Mouse (Mus musculus) kidney, embryonic 15.5 days (tissue): ENCODE data around the gene Mas1. TPM values are rescaled to one million over a fixed set of nuclear protein-coding genes. Genes with fewer than 3 reads are reported as not detected.

ENCODE experiments used
- ATAC-seq: fragments of 200-750 bp; cut with Nextera tagmentation; replicated peaks from 2 replicates; pipeline ENCODE4 v1.8.0; 2017; ENCODE audit warnings: moderate TSS enrichment; ENCODE audit not compliant: low FRiP score
- H3K27ac ChIP-seq: fragments of 300-500 bp; sonication (generic); 2 replicates; pipeline ENCODE4 v1.5.1; 2015; ENCODE audit warnings: mild to moderate bottlenecking, inconsistent platforms
- H3K27me3 ChIP-seq: fragments of 300-500 bp; sonication (generic); 2 replicates; pipeline ENCODE4 v1.6.1; 2015; ENCODE audit warnings: inconsistent platforms
- H3K36me3 ChIP-seq: fragments of 300-500 bp; sonication (generic); 2 replicates; pipeline ENCODE4 v1.6.1; 2015; ENCODE audit warnings: inconsistent platforms
- H3K4me1 ChIP-seq: fragments of 300-500 bp; sonication (generic); 2 replicates; pipeline ENCODE4 v1.6.1; 2015; ENCODE audit warnings: inconsistent platforms
- H3K4me2 ChIP-seq: fragments of 300-500 bp; sonication (generic); 2 replicates; pipeline ENCODE4 v1.6.1; 2015; ENCODE audit warnings: moderate library complexity, mild to moderate bottlenecking, inconsistent platforms
- H3K4me3 ChIP-seq: fragments of 300-500 bp; sonication (generic); replicated peaks from 2 replicates; pipeline ENCODE4 v1.5.1; 2015; ENCODE audit warnings: mild to moderate bottlenecking, inconsistent platforms
- H3K9ac ChIP-seq: fragments of 300-500 bp; sonication (generic); 2 replicates; pipeline ENCODE4 v1.6.1; 2015; ENCODE audit warnings: mild to moderate bottlenecking, inconsistent platforms
- H3K9me3 ChIP-seq: fragments of 300-500 bp; sonication (generic); replicated peaks from 2 replicates; pipeline ENCODE4 v1.6.1; 2016; ENCODE audit warnings: inconsistent platforms
- WGBS: fragments of 180-500 bp; shearing (Covaris S2); methylation state at CpG from one replicate; pipeline ENCODE4 v1.1.7; 2015; ENCODE audit warnings: mixed read lengths; 5-methylcytosine and 5-hydroxymethylcytosine counted together
- polyA plus RNA-seq: library from polyadenylated mRNA; unstranded; fragments of >200 nt; fragmentation: Nextera tagmentation; extraction: Ambion mirVana; gene quantifications from 2 replicates; pipeline ENCODE4 v1.2.1, GENCODE M21; 2015

Mas1 gene
- polyA plus RNA-seq, 1 experiment from 2014 or later = 0.77 TPM

DNA sequence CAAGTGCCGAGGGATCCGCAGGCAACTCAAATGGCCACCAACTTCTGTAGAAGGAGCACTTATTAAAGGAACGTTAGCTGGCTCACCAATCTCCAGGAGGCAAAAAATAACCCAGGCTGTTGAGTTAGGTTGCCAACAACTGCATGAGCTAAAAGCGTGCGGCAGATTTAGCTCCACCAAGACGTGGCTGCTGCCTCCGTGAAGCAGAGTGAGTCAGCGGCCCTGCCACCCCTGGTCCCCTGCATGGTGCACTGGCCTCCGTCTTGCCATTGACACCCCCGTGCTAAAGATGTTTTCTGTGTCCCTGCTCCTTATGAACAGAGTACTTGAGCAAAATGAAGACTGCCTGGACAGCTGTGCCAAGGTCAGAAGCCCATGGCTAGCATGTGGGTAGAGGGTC, 1.1 kb downstream of the Mas1 start:
- ATAC-seq = no peak
- no peak overlapping the region for H3K4me2 ChIP-seq
- no peaks in the 10 kb centered on the region for H3K9me3 ChIP-seq
- 0 out of 2 replicates have a peak, but pooled peaks cover 3% of the 10 kb centered on the region for H3K27me3 ChIP-seq
- H3K27ac ChIP-seq = no peak overlapping the region
- no peaks in the 10 kb centered on the region for H3K36me3 ChIP-seq
- H3K9ac ChIP-seq = no peak overlapping the region
- H3K4me1 ChIP-seq = no peaks in the 10 kb centered on the region
- no peak overlapping the region for H3K4me3 ChIP-seq
- 84% methylated on average over 10 of the region's 10 CpGs for WGBS

DNA sequence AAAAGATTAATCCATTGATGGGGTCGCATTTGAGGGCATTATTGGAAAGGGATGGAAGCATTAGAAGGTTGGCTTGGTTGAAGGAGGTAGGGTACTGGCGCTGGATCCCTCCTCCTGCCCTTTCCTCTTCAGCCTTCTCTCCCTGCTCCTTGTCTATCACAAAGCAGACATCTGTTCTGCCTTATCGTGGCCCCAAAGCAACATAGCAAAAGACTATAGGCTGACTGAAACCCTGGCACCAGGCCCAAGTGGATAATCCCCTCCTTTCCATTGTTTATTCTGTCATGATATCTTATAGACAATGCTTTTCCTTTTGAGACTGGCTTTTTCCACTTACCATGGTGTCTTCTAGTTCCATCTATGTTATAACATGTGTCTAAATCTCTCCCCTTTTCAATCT, 2.5 kb downstream of the Mas1 start:
- Histone ChIP-seq H3K4me2 (no peak overlapping the region), H3K27ac (no peak overlapping the region), H3K36me3 (no peaks in the 10 kb centered on the region), H3K4me1 (no peaks in the 10 kb centered on the region), H3K27me3 (no peaks in the 10 kb centered on the region), H3K9ac (no peak overlapping the region), H3K4me3 (no peak overlapping the region), H3K9me3 (no peaks in the 10 kb centered on the region)
- 82% methylated on average over 3 of the region's 3 CpGs for WGBS
- no peak for ATAC-seq

DNA sequence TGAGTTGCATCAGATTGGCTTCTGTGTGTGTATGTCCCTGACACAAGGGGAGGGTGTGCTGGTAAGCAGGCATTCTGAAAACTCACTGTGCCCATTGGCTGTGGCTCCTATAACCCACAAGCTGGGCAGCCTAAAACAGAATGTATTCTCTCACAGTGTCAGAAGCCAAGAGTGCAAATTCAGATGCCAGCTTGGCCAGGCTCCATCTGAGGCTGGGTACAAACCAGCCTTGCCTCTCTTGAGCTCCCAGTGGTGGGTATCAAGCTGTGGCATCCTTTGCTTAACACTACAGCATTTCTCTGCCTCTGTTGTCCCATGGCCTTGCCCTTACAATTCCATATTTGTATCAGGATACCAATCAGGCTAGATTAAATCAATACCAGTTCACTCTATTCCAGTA, 3.8 kb downstream of the Mas1 start:
- no peak for ATAC-seq
- Histone ChIP-seq H3K4me2 (no peak overlapping the region), H3K9ac (no peak overlapping the region), H3K9me3 (no peaks in the 10 kb centered on the region), H3K27me3 (no peaks in the 10 kb centered on the region), H3K27ac (no peak overlapping the region), H3K4me1 (no peaks in the 10 kb centered on the region), H3K36me3 (no peaks in the 10 kb centered on the region), H3K4me3 (no peak overlapping the region)

DNA sequence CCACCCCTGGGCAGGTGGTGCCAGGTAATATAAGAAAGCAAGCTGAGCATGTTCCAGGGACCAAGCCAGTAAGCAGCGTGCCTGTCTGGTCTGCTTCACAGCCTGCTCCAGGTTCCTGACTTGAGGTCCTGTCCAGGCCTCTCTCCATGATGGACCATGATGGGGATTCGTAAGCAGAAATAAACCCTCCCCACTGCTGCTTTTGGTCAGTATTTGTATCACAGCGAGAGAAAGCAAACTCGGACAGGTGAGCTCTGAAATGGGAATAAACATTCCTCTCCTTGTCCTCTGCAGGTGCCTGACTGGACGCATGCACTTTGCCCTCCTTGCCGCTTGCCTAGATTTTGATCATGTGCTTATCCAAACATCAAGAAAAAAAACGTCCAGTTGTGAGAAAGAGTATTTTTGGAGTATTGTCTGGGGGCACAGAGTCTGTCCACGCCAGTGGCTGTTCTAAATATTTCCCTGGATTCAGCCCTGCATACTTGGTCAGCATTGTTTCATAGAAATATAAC, 8.9 kb downstream of the Mas1 start:
- WGBS = 76% methylated on average over 8 of the region's 8 CpGs
- Histone ChIP-seq H3K36me3 (no peaks in the 10 kb centered on the region), H3K4me2 (no peak overlapping the region), H3K4me3 (no peak overlapping the region), H3K9ac (no peak overlapping the region), H3K27ac (no peak overlapping the region), H3K9me3 (no peaks in the 10 kb centered on the region), H3K4me1 (0 out of 2 replicates have a peak, but pooled peaks cover 4% of the 10 kb centered on the region), H3K27me3 (no peaks in the 10 kb centered on the region)
- no peak for ATAC-seq

DNA sequence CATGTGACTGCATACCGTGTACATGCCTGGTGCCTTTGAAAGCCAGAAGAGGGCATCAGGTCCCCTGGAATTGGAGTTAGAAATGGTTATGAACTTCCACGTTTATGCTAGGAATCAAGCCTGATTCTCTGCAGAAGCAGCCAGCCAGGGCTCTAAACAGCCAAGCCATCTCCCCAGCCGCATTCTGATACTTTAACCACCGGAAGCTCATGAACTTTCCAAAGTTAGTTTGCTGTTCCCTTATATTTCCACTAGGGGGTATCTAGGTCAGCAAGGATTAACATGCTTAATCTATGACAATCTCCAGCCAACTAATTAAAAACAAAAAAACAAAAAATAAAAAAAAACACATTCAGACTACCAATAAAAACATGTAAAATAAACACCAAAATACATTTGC, 9.9 kb downstream of the Mas1 start:
- Histone ChIP-seq H3K27ac (no peak overlapping the region), H3K36me3 (no peaks in the 10 kb centered on the region), H3K9ac (no peak overlapping the region), H3K4me2 (no peak overlapping the region), H3K4me1 (0 out of 2 replicates have a peak, but pooled peaks cover 4% of the 10 kb centered on the region), H3K9me3 (no peaks in the 10 kb centered on the region), H3K27me3 (no peaks in the 10 kb centered on the region), H3K4me3 (no peak overlapping the region)
- 43% methylated on average over 4 of the region's 4 CpGs for WGBS
- no peak for ATAC-seq

GRCm38 (mm10) chr17:12857395-12857794, 10.5 kb downstream of the Mas1 start:
- Histone ChIP-seq H3K36me3 (no peaks in the 10 kb centered on the region), H3K4me1 (0 out of 2 replicates have a peak, but pooled peaks cover 4% of the 10 kb centered on the region), H3K4me3 (no peak overlapping the region), H3K9ac (no peak overlapping the region), H3K27me3 (no peaks in the 10 kb centered on the region), H3K27ac (no peak overlapping the region), H3K4me2 (no peak overlapping the region), H3K9me3 (no peaks in the 10 kb centered on the region)
- ATAC-seq = no peak
- 39% methylated on average over 3 of the region's 3 CpGs for WGBS

GRCm38 (mm10) chr17:12854386-12854785, 13.6 kb downstream of the Mas1 start:
- no peaks in the 10 kb centered on the region for H3K36me3 ChIP-seq
- H3K27me3 ChIP-seq = no peaks in the 10 kb centered on the region
- no peaks in the 10 kb centered on the region for H3K9me3 ChIP-seq
- no peak overlapping the region for H3K4me3 ChIP-seq
- 94% methylated on average over 11 of the region's 11 CpGs for WGBS
- H3K9ac ChIP-seq = no peak overlapping the region
- H3K4me2 ChIP-seq = no peak overlapping the region
- no peak overlapping the region for H3K27ac ChIP-seq
- ATAC-seq = no peak
- 0 out of 2 replicates have a peak, but pooled peaks cover 4% of the 10 kb centered on the region for H3K4me1 ChIP-seq

- no peak for ATAC-seq
- H3K4me2 ChIP-seq = no peak overlapping the region
- 82% methylated on average over 2 of the region's 2 CpGs for WGBS
- 0 out of 2 replicates have a peak, but pooled peaks cover 4% of the 10 kb centered on the region for H3K4me1 ChIP-seq
- no peaks in the 10 kb centered on the region for H3K27me3 ChIP-seq
- no peak overlapping the region for H3K4me3 ChIP-seq
- no peak overlapping the region for H3K9ac ChIP-seq
- H3K27ac ChIP-seq = no peak overlapping the region
- H3K36me3 ChIP-seq = no peaks in the 10 kb centered on the region
- H3K9me3 ChIP-seq = no peaks in the 10 kb centered on the region
These were observed 14.1 kb downstream of the Mas1 start for GRCm38 (mm10) chr17:12853821-12854220.

DNA sequence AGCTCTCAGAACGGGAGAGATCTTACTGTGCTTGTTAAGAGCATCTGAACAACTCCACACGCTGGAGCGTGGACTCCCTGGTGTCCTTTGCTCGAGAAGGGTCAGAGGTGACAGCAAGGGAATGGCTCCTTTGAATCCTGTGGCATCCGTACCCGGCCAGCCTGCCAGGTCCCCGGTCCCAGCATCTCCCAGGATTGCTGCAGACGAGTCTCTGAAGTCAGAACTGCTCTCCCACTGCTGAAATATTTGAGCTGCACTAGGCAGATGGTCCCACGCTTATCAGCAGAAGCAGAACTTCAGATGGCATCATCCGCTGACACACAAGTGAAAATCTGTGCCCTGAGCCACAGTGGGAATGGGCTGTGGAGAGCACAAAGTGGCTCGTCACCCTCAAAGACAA, 16.3 kb downstream of the Mas1 start:
- no peaks in the 10 kb centered on the region for H3K36me3 ChIP-seq
- no peak overlapping the region for H3K9ac ChIP-seq
- H3K4me1 ChIP-seq = 0 out of 2 replicates have a peak, but pooled peaks cover 2% of the 10 kb centered on the region
- no peak overlapping the region for H3K4me3 ChIP-seq
- no peak overlapping the region for H3K4me2 ChIP-seq
- WGBS = 75% methylated on average over 11 of the region's 11 CpGs
- H3K9me3 ChIP-seq = no peaks in the 10 kb centered on the region
- no peaks in the 10 kb centered on the region for H3K27me3 ChIP-seq
- ATAC-seq = no peak
- H3K27ac ChIP-seq = no peak overlapping the region

DNA sequence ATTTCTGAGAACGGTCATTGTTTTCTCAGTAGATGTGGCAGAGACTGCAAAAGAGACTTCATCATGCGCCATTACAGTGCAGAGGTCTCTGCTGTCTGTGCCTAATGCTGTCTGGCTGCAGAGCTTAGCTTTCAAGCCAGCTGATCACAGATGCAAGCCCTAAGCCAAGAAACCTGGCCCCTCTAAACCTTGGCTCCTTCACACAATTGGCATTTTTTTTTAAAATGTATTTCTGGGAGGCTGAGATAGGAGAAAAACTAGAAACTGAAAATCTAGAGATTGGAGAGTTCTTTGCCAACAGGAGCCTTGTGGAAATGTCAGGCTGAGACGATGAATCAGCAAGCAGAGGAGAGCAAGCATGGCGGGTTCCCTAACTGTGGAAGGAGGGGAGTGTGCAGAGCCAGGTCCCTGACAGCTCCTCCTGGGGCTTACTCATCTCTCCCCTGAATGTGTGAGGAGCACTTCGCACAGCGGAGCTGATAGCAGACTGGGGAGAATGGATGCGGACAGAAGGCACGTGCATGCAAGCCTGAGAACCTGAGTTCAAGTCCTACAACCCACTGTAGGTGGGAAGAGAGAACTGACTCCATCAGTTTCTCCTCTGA, 18.1 kb downstream of the Mas1 start:
- no peaks in the 10 kb centered on the region for H3K27me3 ChIP-seq
- no peak for ATAC-seq
- H3K4me1 ChIP-seq = peaks cover 11% of the 10 kb centered on the region
- no peak overlapping the region for H3K9ac ChIP-seq
- H3K4me2 ChIP-seq = no peak overlapping the region
- no peak overlapping the region for H3K4me3 ChIP-seq
- H3K27ac ChIP-seq = no peak overlapping the region
- H3K36me3 ChIP-seq = no peaks in the 10 kb centered on the region
- 91% methylated on average over 8 of the region's 8 CpGs for WGBS
- H3K9me3 ChIP-seq = no peaks in the 10 kb centered on the region

DNA sequence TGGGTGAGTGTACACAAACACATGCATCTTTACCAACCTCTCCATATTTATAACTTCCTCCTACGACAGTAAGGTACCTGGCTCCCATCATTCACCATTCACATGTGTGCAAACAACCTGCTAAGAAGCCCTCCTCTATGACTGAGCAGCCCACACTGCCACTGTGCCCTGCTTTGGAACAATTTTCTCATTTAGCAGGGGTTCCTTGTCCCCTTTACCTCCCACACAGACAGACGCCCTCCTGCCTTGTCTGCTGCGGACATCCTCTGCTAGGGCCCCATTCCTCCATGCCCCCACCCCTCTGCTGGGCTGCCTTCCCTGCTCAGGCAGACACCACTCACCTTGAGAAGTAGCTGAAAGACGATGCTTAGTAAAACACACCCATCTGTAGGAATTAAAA, 20.2 kb downstream of the Mas1 start:
- Histone ChIP-seq H3K9ac (no peak overlapping the region), H3K4me2 (no peak overlapping the region), H3K4me3 (no peak overlapping the region), H3K27me3 (no peaks in the 10 kb centered on the region), H3K4me1 (peaks cover 16% of the 10 kb centered on the region), H3K27ac (no peak overlapping the region), H3K9me3 (no peaks in the 10 kb centered on the region), H3K36me3 (no peaks in the 10 kb centered on the region)
- WGBS = 48% methylated on average over 4 of the region's 4 CpGs
- no peak for ATAC-seq

DNA sequence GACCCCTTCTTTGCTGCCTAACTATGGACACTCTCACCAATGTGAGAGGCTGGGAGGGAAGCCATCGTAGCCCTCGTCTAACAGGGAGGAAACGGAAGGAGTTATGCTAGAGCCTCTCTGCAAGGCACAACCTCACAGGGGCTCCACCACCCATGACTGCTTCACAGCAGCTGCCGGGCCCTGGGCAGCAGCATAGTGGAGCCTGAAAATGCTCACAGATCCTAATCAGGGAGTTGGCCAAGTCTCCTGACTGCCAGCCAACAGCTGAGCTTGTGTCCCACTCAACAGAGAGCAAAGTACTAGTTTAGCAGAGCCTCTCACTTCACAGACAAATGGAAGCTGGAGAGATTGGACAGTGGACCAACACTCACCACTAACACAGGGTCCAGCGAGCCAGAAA, 21.5 kb downstream of the Mas1 start:
- H3K9me3 ChIP-seq = no peaks in the 10 kb centered on the region
- H3K27me3 ChIP-seq = no peaks in the 10 kb centered on the region
- 64% methylated on average over 5 of the region's 5 CpGs for WGBS
- H3K9ac ChIP-seq = no peak overlapping the region
- H3K4me3 ChIP-seq = no peak overlapping the region
- peak overlapping the region; percentile 64; the same call in 1 of the 2 replicates for H3K27ac ChIP-seq
- peaks cover 16% of the 10 kb centered on the region for H3K4me1 ChIP-seq
- H3K4me2 ChIP-seq = 0 out of 2 replicates have a peak overlapping the region, but pooled peaks have one; percentile 4
- no peaks in the 10 kb centered on the region for H3K36me3 ChIP-seq
- ATAC-seq = peak; percentile 46; the same call in 1 of the 2 replicates

GRCm38 (mm10) chr17:12845862-12846261, 22.1 kb downstream of the Mas1 start:
- Histone ChIP-seq H3K4me2 (0 out of 2 replicates have a peak overlapping the region, but pooled peaks have one; percentile 4), H3K9ac (no peak overlapping the region), H3K9me3 (no peaks in the 10 kb centered on the region), H3K27me3 (no peaks in the 10 kb centered on the region), H3K4me3 (no peak overlapping the region), H3K36me3 (no peaks in the 10 kb centered on the region), H3K4me1 (peaks cover 16% of the 10 kb centered on the region), H3K27ac (peak overlapping the region; percentile 64; the same call in 1 of the 2 replicates)
- ATAC-seq = peak; percentile 40; the same call in 1 of the 2 replicates
- WGBS = 24% methylated on average over 5 of the region's 5 CpGs
